Mouse (Mus musculus) kidney, postnatal 14 days (tissue): ENCODE results near the gene Gpi1.

Experiments
- DNase-seq: peaks from one replicate; pipeline ENCODE4 v3.0.0; 2022; ENCODE audit warnings: mixed read lengths

Gene Gpi1

DNA sequence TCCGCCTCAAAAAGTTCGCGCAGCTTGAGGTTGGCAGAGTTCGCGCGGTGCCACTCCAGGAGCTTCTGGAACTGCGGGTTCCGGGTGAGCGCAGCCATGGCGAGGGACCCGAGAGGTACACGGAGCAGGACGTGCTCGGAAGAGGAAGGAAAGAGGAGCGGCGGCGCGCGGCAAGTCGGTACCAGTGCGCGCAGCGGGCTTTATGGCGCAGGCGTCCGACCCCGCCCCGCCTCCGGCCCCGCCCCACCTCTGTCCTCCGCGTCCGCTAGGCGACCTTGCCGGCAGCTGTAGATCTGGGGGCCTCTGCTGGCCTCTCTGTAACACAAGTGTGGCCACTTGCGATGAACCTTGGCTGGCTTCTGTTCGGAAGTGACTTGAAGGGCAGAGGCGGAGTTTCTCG lies at the start of gene Gpi1:
TSS of gene Gpi1 (minus strand) at position 221 of the 400 bp plus-strand sequence.
- DNase-seq, result peak; percentile 92

DNA sequence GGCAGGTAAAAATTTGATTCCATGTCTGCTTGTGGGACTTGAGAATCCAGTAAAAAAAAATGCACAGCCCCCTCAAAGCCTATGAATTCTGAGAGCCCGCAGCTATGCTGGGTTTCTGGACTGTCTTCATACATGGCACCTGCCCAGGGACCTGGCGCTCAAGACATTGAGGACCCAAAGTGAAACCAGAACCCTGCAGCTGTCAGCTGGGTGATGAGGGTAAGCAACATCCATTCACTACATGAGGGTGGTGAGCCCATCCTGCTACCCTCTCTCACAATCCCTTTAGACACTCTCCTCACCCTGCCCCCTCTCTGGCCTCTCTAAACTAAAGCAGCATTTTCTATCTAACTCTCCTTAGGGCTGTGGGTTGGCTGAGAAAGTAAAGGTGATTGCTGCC lies 47.5 kb upstream of the Gpi1 start:
- no peak for DNase-seq

DNA sequence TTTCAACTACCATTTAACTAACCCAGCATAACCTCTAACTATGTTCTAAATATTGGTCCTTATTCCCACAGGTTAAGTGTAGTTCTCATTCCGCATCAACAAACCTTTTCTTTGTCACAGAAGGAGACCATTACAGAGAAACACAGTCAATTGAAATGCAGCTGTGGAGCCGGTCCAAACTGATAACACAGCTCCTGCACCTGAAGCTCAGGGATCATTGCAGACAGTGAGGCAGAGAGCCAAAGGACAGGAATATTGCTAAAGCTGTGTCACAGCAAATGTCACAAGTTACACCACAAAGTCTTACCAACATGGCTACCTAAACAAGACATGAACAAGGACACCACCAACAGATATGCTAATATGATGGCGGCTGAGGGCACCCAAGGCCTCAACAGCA lies 45.9 kb upstream of the Gpi1 start:
- no peak for DNase-seq

DNA sequence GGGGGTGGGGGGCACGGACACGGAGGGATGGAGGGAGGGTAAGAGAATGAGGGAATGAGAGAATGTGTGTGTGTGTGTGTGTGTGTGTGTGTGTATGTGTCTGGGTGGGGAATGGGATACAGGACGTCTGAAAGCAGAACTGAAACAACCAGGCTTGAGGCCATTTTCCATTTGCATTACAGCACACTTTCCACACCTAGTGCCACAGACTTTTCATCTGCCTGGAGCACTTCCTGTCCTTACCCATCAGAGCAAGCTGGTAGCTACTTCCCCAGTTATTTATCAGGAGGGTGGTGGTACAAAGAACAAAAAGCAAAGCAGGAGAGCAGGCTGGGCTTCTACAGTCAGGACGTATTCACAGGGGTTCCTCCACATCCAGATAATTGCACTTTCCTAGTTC lies 42.3 kb upstream of the Gpi1 start:
- DNase-seq, result no peak

DNA sequence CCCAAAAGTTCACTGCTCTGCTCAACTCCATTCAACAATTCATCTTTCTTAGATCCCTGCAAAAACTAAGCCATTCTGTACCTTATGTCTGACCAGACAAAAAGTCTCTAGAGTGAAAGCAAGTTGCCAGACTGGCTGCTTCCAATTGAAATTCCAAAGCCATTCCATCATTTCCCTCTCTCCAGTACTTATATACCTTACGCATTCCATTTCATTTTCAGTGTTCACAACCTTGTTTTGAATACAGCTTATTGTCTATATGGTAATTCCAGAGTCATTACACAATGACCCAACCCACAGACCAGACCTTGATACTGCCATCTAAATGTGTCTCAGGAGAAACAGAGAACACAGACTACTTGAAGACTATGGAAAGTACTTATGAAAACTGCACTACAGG lies 38.3 kb upstream of the Gpi1 start:
- no peak for DNase-seq

DNA sequence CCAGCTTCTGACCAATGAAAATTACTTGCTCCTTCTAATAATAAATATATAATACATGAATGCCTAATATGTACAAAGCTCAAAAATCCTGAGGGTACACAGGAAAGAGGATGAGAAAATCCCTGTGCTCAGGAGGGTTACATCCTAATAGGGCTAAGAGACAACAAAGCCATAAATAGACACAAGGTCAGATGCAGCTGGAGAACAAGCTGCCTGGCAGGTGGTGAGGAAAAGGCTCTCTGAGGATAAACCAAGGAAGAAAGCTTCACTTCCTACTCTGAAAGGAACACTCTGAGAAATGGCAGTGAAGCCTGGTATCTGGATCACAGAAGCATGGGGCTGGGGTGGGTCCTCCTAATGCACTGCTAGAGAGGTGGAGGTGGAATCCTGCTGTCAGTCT lies 36.3 kb upstream of the Gpi1 start:
- no peak for DNase-seq

DNA sequence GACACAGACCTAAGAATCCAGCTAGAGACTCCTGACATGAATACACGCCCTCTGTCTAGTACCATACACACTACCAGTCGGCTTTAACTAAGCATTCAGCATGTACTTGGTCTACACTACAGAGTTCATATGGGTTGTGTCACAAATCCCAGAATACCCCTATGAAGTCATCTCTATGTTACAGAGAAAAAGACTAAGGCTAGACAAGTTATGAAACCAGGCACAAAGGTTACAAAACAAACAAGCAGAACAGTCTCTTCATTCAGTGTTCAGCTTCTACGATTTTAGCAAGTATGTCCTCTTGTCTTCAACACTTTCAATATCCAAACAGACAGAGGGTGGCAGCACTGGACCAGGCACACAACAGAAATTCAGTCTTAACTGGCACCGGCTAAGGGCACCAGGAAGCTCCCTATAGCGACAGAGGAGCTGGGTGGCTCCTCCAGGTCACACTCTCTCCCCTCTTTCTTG lies 35.8 kb upstream of the Gpi1 start:
- peak; percentile 86 for DNase-seq

DNA sequence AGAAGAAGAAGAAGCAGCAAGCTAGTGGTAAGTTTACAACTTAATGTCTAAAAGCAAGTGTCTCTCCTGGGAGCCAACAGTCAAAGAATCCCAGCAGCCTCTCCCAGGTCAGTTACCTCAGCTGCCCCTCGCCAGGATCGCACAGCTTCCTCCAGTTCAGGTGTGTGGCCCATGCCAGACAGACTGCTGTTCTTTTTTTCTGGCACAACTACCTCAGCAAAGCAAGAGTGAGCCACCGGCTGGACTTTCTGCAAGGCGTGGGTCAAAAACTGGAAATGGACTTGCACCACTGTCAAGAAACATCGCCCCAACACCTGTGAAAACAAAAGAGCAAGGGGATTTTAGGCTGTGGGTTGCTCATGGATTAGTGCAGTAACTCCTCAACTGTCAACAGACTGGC lies 33.3 kb upstream of the Gpi1 start:
- DNase-seq, result no peak

DNA sequence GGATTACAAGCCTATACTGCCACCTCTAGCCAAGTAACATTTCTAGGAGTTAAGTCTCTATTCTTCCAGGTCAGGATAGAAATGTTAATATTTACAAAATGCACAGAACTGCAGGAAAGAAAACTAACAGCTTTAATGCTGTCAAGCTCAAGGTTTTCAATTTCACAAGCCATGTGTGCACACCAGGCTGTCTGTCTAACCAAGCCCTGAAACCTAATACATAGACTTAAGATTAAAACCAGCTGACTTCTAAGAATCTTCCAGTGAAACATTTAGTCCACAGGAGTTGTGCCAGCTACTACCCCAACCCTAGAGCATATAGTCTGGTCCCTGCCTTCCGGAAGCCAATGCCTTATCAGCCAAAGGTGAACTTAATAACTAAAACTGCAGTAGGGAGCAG lies 28.3 kb upstream of the Gpi1 start:
- no peak for DNase-seq

DNA sequence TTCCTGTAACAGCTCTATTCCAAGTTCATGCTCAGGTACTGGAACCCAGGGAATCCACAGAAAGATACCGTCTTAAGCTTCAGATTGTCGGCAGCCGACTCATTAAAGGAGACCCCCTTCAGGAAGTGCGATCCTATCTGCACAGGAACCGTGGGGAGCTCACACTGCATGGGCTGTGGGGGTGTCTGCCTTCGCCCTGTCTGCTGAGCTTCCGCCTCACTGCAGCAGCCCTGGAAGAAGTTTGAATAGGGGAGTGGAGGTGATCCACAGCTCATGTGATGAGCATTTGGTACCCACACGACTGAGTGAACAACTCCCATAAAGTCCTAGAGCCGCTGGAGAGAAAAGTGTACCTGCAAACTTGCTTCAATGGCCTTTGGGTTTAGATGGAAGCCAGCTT lies 27.1 kb upstream of the Gpi1 start:
- no peak for DNase-seq

DNA sequence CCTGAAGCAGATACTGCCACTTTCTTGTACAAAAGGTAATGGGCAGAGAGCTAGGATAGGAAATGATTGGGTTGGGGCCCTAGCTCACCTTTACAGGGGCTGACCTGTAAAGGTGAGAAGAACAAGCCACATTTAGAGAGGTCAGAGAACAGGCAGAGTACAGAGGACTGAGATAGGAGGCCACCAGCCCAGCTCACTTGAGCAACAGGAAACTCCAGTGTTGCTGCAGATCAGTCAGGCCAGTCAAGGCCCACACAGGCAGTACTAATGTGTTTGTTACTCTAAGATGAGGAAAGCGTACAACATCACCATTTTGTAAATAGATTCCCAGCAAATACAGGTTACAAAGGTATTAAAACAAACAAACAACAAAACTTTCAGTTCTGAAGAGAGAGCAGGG lies 25.8 kb upstream of the Gpi1 start:
- no peak for DNase-seq

DNA sequence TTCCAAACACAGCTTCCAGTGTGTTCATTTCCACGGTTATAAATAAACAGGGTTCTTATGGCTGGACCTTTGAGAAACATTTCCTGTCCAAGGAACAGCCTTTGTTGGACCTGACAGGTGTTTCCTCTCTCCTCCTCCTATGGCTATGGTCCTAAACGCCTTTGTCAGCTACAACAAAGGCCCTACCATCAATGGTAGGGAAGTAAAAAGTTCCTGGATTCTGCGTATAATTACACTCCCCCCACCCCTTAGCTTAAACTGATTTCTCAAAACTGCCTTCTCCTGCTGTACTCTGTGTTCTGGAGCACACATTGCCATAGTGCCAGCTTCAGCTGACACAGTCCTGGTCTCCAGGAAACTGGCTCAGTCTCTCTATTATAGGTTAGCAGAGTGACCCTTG lies 25.0 kb upstream of the Gpi1 start:
- peak; percentile 41 for DNase-seq

DNA sequence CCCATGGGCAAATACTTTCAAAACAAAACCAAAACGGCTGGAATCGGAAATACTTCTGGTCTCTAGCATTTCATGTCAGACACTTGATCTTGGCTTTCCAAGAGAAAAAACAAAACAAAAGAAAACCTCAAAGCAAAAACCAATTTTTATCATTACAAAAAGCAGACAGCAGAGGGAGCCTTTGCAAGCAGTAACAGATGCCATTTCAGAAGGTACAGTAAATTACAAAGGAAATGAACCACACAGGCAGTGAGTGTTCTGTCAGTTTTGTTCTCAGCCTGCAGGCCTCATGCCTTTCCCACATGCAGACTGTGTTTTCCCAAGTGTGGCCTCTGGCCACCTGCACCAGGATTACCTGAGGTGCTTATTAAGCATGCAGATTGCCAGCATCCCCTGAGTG lies 21.9 kb upstream of the Gpi1 start:
- DNase-seq, result peak; percentile 38

DNA sequence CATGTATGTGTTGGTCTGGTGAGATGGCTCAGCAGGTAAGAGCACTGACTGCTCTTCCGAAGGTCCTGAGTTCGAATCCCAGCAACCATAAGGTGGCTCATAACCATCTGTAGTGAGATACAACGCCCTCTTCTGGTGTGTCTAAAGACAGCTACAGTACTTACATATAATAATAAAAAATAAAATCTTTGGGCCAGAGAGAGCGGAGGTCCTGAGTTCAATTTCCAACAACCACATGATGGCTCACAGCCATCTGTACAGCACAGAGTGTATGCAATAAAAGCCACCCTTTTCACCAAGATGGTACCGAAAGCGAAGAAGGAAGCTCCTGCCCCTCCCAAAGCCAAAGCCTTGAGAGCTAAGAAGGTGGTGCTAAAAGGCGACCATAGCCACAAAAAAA lies 20.6 kb upstream of the Gpi1 start, which contains the start of gene Gm6096:
TSS of gene Gm6096 (plus strand) at position 301 of the 400 bp plus-strand sequence.
- DNase-seq, result no peak

DNA sequence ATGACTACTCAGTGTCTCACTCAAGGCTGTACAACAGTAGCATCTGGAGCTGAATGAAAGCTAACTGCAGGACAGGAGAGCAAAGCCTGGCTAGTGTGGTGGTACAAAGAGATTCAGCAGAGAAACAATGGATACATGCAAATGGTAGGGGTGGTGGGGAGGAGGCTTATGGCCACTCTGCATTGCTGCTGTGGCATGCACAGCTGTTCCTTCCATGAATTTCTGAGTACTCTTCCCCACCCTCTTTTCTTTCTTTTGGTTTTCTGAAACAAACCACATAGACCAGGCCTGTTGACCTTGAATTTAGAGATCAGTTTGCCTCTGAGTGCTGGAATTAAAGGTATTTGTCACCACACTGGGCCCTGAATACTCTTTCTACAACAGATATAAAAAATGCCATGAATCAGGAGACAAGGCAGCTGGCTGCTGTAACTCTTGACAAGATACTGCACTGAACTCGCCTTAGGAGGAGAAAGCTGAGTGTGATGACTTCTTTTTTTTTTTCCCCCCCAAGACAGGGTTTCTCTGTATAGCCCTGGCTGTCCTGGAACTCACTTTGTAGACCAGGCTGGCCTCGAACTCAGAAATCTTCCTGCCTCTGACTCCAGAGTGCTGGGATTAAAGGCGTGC lies 16.8 kb upstream of the Gpi1 start:
- DNase-seq, result no peak

DNA sequence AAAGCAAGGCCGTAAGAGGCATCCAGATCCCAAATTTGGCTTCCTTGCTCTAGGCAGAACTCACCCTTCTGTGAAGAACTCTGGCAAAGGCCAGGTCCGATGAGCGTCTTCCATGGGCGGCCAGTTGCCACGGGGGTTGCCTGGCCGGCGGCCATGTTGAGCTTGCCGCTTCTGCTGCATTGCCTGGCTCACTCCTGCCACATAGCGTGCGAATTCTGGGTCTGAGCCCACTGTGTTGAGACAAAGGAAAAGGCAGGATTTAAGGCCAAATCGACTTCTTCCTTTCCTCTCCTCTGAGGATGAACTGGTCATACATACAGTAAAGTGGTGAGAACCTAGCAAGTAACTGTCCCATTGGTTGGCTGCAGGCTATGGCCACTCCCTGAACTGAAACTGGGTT lies 12.0 kb upstream of the Gpi1 start:
- DNase-seq, result no peak

DNA sequence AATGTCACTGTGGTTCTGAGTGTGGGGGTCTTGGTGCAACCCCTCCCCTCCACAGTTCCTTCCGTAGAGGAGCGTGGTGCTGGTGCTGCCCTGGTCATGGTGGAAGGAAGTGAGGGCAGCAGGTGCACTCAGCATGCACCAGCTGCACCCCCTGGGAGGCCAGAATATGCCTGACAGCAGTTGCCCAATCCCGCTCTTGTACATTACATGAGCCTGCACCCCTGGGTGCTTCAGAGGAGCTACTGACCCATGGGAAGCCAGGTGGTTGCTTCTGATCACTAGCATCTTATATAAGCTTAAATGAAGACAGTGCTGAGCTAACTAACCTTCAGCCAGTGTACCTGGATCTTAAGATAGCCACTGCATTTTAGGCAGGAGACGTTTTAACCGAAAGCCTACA lies 8.0 kb upstream of the Gpi1 start:
- DNase-seq, result no peak

DNA sequence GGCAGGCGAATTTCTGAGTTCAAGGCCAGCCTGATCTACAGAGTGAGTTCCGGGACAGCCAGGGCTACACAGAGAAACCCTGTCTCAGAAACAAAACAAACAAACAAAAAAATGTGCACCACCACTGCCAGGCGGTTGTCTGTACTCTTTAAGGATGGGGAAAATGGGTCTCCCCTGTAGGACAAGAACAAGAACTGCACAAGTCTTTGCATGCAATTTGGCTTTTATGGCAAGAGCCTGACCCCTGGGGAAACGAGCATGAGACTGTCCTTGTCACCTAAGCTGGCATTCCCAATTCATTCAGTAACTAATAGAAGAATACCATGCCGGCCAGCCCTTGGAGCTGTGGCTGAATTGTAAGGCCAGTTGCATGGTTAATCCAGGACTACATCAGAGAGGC lies 5.5 kb upstream of the Gpi1 start:
- DNase-seq, result no peak

DNA sequence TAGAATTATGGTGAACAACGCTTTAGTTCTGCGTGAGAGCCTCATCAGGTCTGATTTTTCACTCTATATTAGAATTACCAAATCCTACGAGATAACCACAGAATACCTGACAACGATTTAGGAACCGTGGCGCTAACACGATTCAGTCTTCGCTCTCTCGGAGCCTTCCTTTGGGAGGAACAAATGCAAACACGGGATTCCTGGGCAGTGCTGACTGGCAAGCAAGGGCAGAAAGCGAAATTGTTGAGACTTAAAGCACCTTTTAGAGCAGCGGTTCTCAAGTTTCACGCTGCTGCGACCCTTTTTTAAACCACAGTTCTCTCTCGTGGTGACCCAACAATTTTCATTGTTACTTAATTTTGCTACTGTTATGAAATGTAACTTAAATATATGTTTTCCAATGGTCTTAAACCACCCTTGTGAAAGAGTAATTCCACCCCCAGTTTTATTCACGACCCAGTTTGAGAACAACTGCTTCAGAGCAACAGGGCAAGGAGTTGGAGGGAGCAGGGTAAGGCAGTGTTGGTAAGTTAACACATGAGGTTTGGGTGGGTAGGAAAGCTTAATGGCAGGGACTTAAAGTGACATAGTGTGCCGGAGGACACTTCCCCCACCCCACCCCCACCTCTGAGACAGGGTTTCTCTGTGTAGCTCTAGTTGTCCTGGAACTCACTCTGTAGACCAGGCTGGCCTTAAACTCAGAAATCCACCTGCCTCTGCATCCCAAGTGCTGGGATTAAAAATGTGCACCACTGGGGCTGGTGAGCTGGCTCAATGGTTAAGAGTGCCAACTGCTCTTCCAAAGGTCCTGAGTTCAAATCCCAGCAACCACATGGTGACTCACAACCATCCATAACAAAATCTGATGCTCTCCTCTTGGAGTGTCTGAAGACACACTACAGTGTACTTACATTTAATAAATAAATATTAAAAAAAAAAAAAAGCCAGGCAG lies 4.8 kb upstream of the Gpi1 start:
- no peak for DNase-seq

DNA sequence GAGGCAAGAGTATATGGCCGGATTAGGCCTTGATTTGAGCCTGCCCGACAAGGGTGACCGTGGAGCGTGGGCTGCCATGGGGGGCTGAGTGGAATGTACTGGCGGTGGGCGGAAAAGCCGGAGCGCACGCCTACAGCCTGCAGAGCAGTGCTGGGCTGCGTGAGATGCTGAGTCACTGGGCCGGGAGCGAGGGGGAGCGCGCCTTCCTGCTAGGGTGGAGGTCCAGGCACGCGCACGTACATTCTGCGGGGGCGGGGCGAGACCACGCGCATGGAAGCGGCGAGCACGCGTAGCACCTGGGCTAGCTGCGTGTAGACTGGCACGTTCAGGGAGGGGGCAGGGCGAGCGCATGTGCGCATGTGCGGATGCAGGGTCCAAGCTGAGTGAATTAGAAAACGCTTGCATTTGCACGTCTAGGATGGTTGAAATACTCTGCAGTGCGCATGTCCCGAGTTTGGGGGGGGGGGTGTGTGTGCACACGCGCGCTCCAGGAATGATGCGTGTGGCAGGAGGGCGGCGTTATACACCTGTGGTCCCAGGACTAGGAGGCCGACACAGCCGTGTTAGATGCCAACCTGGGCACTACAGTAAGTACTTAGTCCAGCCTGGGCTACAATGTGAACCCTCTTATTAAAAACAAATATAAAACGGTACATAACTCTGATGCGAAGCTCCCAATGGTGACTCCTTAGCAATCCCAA lies 3.9 kb upstream of the Gpi1 start:
- DNase-seq, result peak; percentile 100

DNA sequence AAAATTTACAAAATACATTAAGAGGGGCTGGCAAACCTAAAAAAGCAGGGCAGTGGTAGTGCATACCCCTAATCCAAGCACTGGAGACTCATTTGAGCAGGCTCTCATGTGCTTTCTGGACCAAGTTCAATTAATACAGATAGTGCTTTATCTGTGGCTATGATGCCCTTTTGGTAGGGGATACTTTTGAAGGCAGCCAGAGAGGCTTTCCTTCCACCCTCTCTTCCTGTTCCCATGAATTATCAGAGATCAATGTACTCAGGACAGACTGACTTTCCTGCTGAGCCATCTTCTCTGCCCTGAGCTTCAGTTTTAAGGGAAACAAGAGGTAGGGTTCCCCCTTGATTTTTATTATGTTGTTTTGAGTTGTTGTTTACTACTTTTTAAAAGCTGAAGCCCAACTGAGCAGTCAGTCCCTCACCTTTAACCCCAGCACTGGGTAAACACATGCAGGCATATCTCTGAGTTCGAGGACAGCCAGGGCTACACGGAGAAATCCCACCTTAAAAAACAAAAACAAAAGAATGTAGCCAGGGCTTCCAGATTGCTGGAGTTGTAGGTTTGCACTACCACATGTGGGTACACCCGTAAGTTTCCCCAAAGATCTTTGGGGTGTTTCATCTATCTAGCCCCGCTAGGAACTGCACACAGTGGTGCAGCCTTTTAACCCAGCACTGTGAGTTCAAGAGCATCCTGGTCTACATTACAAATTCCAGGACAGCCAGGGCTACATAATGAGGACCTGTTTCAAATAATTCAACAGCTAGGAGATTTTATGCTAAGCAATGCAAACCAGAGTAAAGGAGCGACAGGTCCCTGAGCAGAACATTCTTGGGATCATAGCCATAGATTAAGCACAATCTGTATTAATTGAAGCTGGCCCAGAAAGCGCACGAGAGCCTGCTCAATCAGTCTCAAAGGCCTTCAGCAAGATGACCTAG lies 2.9 kb upstream of the Gpi1 start:
- no peak for DNase-seq

DNA sequence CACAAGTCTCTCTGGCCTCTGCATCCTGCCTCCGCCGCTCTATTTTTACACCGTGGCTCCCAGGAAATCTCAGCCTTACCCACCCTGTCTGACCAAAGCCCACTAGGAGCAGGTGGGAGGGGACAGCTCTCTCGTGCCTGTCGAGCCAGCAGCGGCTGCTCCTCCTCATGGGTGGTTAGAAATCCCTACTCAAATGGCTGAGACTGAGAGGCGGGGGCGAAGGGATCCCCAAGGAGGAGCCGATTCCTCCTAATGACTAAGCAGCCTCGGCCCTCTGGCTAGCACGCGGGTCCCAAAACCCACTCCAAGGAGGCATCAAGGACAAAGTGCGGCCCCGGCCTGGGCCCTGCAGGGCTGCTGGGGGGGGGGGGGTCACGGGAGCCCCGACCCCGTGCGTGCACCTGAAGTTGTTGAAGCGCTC lies 435 bp downstream of the Gpi1 start:
- peak; percentile 61 for DNase-seq
